Mouse (Mus musculus) CH12.LX (cell line): ENCODE measurements around the gene Dip2b. TPM values are rescaled to one million over a fixed set of nuclear protein-coding genes. Genes with fewer than 3 reads are reported as not detected.

Source experiments
- DNase-seq: peaks from one replicate; pipeline ENCODE4 v3.0.0-alpha.2; 2013; ENCODE audit errors: extremely low read depth
- H3K27ac ChIP-seq: 2 replicates; pipeline ENCODE4 v1.5.1; 2012; ENCODE audit warnings: low read depth, mild to moderate bottlenecking, control low read depth, moderate library complexity; ENCODE audit not compliant: insufficient read depth
- H3K27me3 ChIP-seq: replicated peaks from 2 replicates; pipeline ENCODE3; 2012; ENCODE audit warnings: inconsistent platforms
- H3K36me3 ChIP-seq, 2 experiments: replicated peaks in 1 of 2; 2 replicates each; pipeline versions ENCODE3 to v1.6.1; 2012; ENCODE audit warnings: inconsistent platforms in 1 of 2, low read length in 1 of 2, mild to moderate bottlenecking in 1 of 2, mixed read lengths in 1 of 2, moderate library complexity in 1 of 2; ENCODE audit not compliant: control insufficient read depth in 1 of 2, insufficient read depth in 1 of 2
- H3K4me1 ChIP-seq, 2 experiments: 2 replicates each; pipeline ENCODE4 v1.6.1; 2012; ENCODE audit warnings: inconsistent platforms in 1 of 2, moderate library complexity in 1 of 2; ENCODE audit not compliant: insufficient read depth in 2 of 2, control insufficient read depth in 1 of 2
- H3K4me2 ChIP-seq: 2 replicates; pipeline ENCODE4 v1.6.1; 2012; ENCODE audit warnings: low read depth, mild to moderate bottlenecking, control low read depth; ENCODE audit not compliant: poor library complexity, insufficient read depth, severe bottlenecking
- H3K4me3 ChIP-seq, 3 experiments: fragments of 150-350 bp in 1 of 3; sonication (generic) in 1 of 3; replicated peaks in 1 of 3; 2 replicates each; pipeline versions ENCODE3 to v1.5.1; 2011 to 2012; ENCODE audit warnings: low read depth in 2 of 3, low read length in 2 of 3, mild to moderate bottlenecking in 2 of 3, moderate library complexity in 2 of 3, control low read depth in 1 of 3, improper control_type of control experiment in 1 of 3, inconsistent platforms in 1 of 3, mixed read lengths in 1 of 3; ENCODE audit not compliant: poor library complexity in 1 of 3
- H3K79me2 ChIP-seq: replicated peaks from 2 replicates; pipeline ENCODE4 v1.6.1; 2012; ENCODE audit warnings: mild to moderate bottlenecking, moderate library complexity; ENCODE audit not compliant: control insufficient read depth, poor library complexity, insufficient read depth, severe bottlenecking; ENCODE audit errors: extremely low read depth
- H3K9ac ChIP-seq: 2 replicates; pipeline ENCODE4 v1.6.1; 2012; ENCODE audit warnings: low read depth, mild to moderate bottlenecking, control low read depth, moderate library complexity; ENCODE audit not compliant: insufficient read depth
- H3K9me3 ChIP-seq: replicated peaks from 2 replicates; pipeline ENCODE3; 2012; ENCODE audit warnings: low read length, inconsistent platforms, mixed read lengths
- CHD2 ChIP-seq: IDR thresholded peaks from 2 replicates; pipeline ENCODE4 v1.6.1; 2011; ENCODE audit warnings: low read length, improper control_type of control experiment
- HCFC1 ChIP-seq: IDR thresholded peaks from 2 replicates; pipeline ENCODE4 v1.6.1; 2012; ENCODE audit warnings: low read depth, mild to moderate bottlenecking, inconsistent platforms, low read length, improper control_type of control experiment
- MAX ChIP-seq: IDR thresholded peaks from 2 replicates; pipeline ENCODE4 v1.6.1; 2011; ENCODE audit warnings: low read length, improper control_type of control experiment
- MEF2A ChIP-seq: IDR thresholded peaks from 2 replicates; pipeline ENCODE4 v1.6.1; 2014; ENCODE audit warnings: low read depth, mild to moderate bottlenecking, inconsistent platforms, low read length, improper control_type of control experiment, borderline replicate concordance
- MYC ChIP-seq: IDR thresholded peaks from 2 replicates; pipeline ENCODE4 v1.6.1; 2011; ENCODE audit warnings: low read depth, mild to moderate bottlenecking, improper control_type of control experiment, low read length
- POLR2A ChIP-seq: IDR thresholded peaks from 2 replicates; pipeline ENCODE4 v1.6.1; 2011; ENCODE audit warnings: low read depth, mild to moderate bottlenecking, improper control_type of control experiment, low read length
- SIN3A ChIP-seq: IDR thresholded peaks from 2 replicates; pipeline ENCODE4 v1.6.1; 2012; ENCODE audit warnings: low read length, improper control_type of control experiment, inconsistent platforms
- USF2 ChIP-seq: conservative IDR thresholded peaks from 2 replicates; pipeline ENCODE4 v1.6.1; 2011; ENCODE audit warnings: low read depth, low read length, improper control_type of control experiment
- dilution Hi-C: fragments of 300-500 bp; cut with MboI; formaldehyde crosslinking; loops from 2 replicates; pipeline ENCODE4 v1.14.3; 2020; ENCODE audit warnings: low sequenced_read_pairs; ENCODE audit not compliant: extremely low pct_unique_long_range_greater_than_20kb, extremely low pct_ligation_motif_present
- in situ Hi-C: fragments of 300-500 bp; cut with MboI; formaldehyde crosslinking; loops from 3 replicates; pipeline ENCODE4 v1.14.3; 2019; ENCODE audit warnings: low sequenced_read_pairs, low pct_ligation_motif_present, low pct_unique_long_range_greater_than_20kb, mixed read lengths
- polyA plus RNA-seq: library from polyadenylated mRNA; unstranded; fragments of >175 nt; gene quantifications from 2 replicates; pipeline ENCODE4 v1.2.1, GENCODE M21; 2012; ENCODE audit warnings: low read depth; ENCODE audit not compliant: insufficient read length
- total RNA-seq, 2 experiments: library from RNA; depleted of rRNA; stranded (reverse); fragments of 300-350 nt in 1 of 2; fragments of >200 nt in 1 of 2; gene quantifications; 2 replicates each; pipeline ENCODE4 v1.2.3; 2012 to 2014

Gene Dip2b
- total and polyA plus RNA-seq, 3 experiments = 15.7 to 18.2 (median 16.7) TPM

DNA sequence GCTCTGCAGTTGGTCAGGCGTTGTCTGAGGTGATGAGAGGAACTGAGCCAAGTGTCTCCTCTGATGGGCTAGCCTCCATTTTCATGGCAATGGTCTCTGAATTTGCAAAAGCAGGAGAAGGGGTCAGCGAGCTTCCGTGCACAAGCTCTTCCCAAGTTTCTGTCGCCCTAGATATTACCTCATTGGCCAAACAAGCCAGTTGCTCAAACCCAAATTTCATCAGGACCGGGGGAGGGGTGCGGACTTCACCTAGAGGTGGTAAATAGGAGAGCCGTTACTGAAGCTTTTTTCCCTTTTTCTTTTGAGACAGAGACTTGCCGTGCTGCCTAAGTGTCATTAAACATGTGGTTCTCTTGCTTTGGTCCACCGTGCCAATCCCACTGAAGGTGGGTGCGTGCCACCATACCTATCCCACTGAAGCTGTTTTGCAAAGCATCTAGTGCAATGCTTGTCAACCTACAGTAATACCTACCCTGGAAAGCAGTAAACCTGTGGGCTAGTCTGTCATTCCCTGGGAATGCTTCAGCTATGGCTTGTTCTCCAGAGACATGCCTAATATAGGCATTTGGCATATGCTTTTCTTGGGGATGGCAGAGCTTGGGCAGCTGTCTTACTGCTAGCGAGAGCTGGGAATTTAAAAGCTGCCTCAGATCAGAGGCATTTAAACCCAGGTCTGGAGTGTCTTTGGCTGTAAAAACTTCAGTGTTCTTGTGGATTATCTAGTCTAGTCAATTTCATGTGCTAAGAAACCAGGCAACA lies 13.2 kb upstream of the Dip2b start:
- TF ChIP-seq CHD2 (no peak), MAX (no peak), MYC (no peak), USF2 (no peak), POLR2A (no peak), MEF2A (no peak)
- TF ChIP-seq, all 38 proteins: peak for 0
- no peak overlapping the region for H3K27ac ChIP-seq
- no peaks in the 10 kb centered on the region for H3K79me2 ChIP-seq
- DNase-seq = no peak
- dilution Hi-C loops (no loop called here), in situ Hi-C loops (no loop called here)
- H3K4me2 ChIP-seq = no peak overlapping the region
- peaks cover 3% of the 10 kb centered on the region for H3K9me3 ChIP-seq
- no peaks in the 10 kb centered on the region for H3K27me3 ChIP-seq
- peaks cover 0 to 3% of the 10 kb centered on the region in 2 experiments; a peak in 2 of 4 replicates for H3K4me1 ChIP-seq
- H3K9ac ChIP-seq = no peak overlapping the region
- peaks cover 0 to 5% of the 10 kb centered on the region in 2 experiments for H3K36me3 ChIP-seq
- H3K4me3 ChIP-seq = no peak overlapping the region

DNA sequence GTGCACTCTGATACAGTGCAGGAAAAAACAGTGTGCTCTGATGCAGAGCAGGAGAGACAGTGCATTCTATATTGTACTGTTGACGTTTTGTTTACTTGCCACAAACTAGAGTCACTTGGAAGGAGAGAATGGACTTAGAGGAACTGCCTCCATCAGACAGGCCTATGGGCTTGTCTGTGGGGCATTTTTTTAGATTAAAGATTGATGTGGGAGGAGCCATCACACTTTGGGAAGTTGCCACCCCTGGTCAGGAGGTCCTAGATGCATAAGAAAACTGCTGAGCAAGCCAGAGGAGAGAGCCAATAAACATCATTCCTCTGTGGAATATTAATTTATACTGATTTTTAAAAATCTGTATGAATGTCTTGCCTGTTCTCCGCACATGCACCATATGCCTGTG lies 10.3 kb upstream of the Dip2b start:
- H3K9ac ChIP-seq = no peak overlapping the region
- no peak for DNase-seq
- H3K36me3 ChIP-seq = no peaks in the 10 kb centered on the region
- no peaks in the 10 kb centered on the region for H3K27me3 ChIP-seq
- no peak overlapping the region for H3K4me2 ChIP-seq
- H3K27ac ChIP-seq = no peak overlapping the region
- in situ Hi-C loops = no loop called here
- no peak overlapping the region for H3K4me3 ChIP-seq
- TF ChIP-seq SIN3A = no peak
- no peak for TF ChIP-seq HCFC1
- TF ChIP-seq, all 38 proteins: peak for 0
- H3K9me3 ChIP-seq = no peaks in the 10 kb centered on the region
- peaks cover 0 to 3% of the 10 kb centered on the region in 2 experiments; a peak in 1 of 4 replicates for H3K4me1 ChIP-seq
- no peaks in the 10 kb centered on the region for H3K79me2 ChIP-seq
- dilution Hi-C loops = no loop called here

- Histone ChIP-seq H3K79me2 (no peaks in the 10 kb centered on the region), H3K9me3 (no peaks in the 10 kb centered on the region), H3K4me2 (no peak overlapping the region), H3K36me3 (no peaks in the 10 kb centered on the region), H3K4me3 (no peak overlapping the region), H3K27ac (no peak overlapping the region), H3K9ac (no peak overlapping the region), H3K27me3 (no peaks in the 10 kb centered on the region), H3K4me1 (0 out of 4 replicates have a peak, but pooled peaks cover 0 to 3% of the 10 kb centered on the region in 2 experiments)
- in situ Hi-C loops (no loop called here), dilution Hi-C loops (no loop called here)
- no peak for DNase-seq
- TF ChIP-seq CHD2 = no peak
These were observed 9.0 kb upstream of the Dip2b start for GRCm38 (mm10) chr15:100029497-100029896.
